Mouse (Mus musculus) heart, postnatal 10 days (tissue): ENCODE measurements around the gene Lrrc4. TPM values are rescaled to one million over a fixed set of nuclear protein-coding genes. Genes with fewer than 3 reads are reported as not detected.
A peak's percentile ranks its signal among the peaks of the same experiment; 100 is the strongest.

Experiments used
- DNase-seq, 2 experiments: peaks; one replicate each; pipeline ENCODE4 v3.0.0; 2021
- intact Hi-C: fragments of 180-260 bp; cut with DNase I; formaldehyde crosslinking; loops from one replicate; pipeline ENCODE4 v1.15.1; 2025
- total RNA-seq, 2 experiments: library from RNA; stranded (reverse); gene quantifications; 2 replicates each; pipeline ENCODE4 v1.2.3; 2021

Lrrc4 gene
- total RNA-seq, 2 experiments from 2014 or later, result 0.42 to 0.43 TPM

DNA sequence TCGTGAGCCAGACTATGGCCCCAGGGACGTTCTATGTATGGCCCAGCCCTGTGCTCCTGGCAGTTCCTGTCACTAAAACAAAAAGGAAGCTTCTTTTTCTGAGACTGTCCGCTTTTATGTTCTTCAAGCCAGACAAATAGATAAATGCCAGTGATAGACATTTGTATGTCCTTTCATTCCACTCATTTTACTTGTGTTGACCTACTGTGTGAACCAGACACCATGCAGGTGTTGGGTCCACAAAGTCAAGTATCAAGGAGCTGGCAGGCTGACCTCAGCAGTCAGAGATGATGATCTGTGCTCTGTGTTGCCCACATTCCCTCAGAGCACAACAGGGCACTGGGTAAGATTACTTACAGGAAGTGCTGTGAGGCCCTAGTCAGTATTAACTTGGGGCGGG is 25.2 kb upstream of the Lrrc4 start:
- intact Hi-C loops, result no loop called here
- DNase-seq, result no peak

DNA sequence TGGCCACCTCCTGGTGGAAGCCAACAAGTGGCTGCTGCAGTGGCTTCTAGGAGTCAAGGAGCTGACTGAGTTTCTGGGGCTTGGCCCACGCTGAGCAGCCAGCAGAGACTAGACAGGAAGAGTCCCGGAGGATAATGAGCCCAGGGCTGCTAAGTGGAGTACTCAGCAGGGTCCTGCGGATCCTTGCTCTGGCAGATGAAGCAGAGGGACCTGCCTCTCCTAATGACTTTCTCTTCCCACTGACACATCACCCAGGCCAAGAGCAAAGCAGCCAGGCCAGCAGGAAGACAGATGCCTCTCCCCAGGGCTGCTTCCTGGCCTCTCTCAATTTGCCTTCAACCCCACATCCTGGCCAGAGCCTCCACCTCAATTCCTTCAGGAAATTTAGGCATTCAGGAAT is 23.9 kb upstream of the Lrrc4 start:
- peak in 1 of 2 experiments; percentile 26 for DNase-seq
- intact Hi-C loops, result no loop called here

DNA sequence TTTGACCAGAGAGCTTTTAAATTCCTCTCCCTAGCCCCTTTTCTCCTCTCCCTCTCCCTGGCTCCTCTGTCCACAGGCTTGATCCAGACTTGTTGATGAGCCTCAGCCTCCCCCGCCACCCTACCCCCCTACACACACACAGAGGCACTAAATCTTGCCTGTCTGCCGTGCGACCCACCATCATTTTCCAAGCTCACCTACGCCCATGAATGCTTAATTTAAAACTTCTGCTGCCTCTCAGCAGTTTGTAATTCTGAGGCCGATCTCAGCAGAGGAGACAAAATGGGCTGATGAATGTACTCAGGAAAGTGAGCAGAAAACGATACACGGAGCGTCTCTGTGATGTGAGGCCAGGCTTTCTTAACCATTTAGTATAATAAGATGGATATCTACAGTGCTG is 23.1 kb upstream of the Lrrc4 start:
- intact Hi-C loops, result no loop called here

DNA sequence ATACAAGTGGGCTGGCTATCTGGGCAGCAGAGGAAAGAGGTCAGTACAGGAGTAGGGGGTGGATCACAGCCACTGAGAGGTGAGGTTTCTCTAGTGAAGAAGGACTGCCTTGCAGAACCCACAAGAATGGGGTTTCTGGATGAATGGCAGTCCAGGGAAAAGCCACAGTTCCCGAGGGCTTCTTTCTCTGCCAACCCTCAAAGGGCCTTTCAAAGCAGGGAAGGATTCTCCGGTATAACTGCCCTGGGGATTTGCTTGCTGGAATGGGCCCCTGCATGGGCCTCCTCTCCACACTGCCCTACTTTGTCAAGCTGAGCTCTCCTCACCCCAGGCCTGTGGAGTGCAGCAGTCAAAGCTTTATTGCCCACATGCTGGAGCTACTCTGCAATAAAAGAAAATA is 22.1 kb upstream of the Lrrc4 start:
- DNase-seq, result no peak
- intact Hi-C loops, result no loop called here

More for the DNA sequence above, 23.1 kb upstream of the Lrrc4 start:
- no peak for DNase-seq

DNA sequence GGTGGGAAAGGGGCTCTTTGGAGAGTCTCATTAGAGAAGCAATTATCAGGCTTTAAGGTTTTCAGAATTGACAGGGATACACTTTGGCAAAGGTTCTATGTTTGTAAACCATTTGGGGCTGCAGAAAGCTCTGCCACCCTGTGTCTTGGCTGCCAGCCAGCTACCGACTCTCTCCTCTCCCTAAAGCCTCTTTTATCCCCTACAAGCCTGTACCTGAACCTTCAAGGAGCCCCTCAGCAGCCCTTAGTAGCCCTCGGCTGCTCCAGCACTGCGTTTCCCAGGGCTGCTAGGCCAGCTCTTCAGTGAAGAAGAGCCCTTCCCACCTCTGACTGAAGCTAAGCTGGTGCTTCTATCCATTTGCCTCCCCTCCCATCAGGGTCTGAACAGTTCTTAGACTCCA is 21.6 kb upstream of the Lrrc4 start:
- no peak for DNase-seq
- intact Hi-C loops, result no loop called here

DNA sequence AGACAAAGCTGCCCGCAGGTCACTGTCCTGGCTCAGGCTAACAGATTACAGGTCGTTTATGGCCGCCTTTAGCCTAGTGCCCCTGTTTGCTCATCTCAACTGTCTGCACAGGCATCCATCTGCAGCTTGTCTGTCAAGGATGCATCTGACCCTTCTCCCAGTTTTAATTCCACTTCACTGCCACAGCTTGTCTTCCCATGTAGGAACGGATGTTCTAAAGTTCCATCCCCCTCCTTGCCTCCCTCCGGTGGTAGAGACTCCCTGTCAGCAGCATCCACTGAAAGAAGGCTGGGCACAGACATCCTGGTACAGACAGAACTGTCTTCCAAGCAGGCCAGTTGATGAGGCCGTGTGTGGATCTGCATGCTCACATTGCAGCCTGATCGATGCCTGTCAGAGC is 20.8 kb upstream of the Lrrc4 start:
- no peak for DNase-seq
- intact Hi-C loops, result no loop called here

DNA sequence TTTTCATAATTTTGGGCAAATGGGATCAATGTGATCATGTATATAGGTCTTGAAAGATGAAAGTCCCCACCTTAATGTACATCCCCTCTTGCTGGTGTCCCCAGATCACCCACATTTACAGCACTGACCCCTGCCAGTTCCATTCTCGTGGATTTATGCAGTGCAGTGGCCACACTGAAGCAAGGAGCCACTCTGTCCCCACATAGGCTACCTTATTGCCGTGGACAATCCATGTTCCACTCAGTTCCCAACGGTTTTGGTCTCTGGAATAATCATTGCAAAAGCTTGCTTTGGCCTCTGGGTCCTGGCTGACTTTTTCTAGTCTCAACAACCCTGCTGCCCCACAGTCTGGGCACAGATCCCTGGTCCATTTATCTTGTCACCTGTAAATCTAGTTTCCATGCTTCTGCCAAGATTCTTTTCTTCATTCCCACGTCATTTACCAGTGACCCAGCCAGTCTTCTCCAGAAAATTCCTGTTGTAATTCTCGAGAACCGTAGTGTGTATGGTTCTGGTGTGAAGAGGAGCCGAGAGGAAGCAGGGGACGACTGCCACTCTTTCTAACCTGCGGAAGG is 18.9 kb upstream of the Lrrc4 start:
- intact Hi-C loops, result no loop called here
- no peak for DNase-seq

DNA sequence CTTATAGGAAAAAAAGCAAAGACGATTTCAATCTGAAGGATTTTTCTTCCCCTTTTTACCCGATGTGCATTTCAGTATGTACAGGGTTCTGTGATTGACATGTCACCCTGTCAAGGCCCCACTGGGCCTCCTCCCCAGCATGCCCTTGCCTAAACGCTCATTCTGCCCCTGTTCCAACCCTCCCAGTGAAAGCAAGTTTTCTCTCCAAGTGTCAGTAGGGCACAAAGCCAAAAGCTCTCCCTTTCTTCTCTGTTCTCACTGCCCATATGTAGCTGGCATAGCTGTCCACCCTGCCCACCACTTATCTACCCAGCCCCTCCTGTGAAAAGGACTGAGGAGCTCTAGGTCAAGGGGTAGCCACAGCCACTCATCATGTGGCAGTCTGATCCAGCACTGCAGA is 17.8 kb upstream of the Lrrc4 start:
- no peak for DNase-seq
- intact Hi-C loops, result no loop called here

DNA sequence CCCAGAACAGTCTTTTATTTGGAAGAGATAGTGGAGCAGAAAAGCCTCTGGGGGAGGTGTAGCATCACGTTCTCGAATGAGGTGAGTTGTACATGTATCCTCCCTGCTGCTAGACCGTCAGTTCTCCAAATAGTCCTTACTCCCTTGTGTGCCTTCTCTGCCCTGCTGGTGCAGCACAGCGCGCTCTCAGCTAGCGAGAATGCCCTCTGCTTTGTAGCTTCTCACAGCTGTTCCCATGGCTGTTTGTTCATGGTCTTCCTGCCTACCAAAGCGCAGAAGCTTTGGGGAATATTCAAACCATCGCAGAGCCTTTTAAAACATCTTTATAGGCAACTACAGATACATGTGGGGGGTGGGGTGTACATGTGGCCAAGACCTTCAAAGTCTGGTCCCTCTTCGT is 17.3 kb upstream of the Lrrc4 start:
- intact Hi-C loops, result no loop called here
- no peak for DNase-seq

DNA sequence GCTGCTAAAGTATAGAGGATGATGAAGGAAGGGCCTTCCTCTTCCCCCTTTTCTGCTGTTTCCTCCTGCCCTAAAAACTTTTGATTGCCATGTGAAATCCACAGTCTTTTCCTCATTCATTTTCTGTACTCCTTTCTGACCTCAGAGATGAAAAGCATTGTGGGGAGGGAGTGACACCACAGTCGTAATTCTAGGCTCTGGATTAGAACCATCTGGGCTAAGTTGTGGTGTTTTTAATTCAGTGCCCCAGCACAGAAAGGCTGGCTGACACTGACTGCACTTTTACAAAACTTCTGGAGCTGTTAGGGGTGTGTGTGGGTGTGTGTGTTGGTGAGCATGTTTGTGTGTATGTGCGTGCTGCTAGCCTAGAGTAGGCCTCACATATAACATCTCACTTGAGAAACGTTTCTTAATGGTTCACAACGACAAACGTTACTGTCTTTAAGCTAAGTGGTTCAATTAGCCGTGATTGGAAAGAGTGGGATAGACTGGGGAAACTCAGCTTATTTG is 16.8 kb upstream of the Lrrc4 start:
- intact Hi-C loops, result no loop called here
- no peak for DNase-seq

DNA sequence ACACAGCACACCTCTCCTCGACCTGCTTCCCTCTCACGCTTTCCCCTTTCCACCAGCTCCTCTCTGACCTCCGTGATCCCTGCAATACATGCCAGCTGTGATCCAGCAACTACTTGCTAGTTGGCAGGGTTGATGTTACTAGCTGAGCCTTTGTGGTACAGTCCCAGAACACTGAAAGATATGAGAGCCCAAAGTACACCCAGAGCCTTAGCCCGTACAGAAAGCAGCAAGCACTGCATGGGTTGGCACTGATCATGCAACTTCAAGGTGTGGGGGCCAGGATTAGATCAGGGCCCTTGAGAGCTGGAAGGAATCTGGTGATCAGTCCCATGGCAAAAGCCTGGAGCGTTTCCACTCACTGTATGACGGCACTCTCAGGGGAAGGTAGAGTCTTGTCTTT is 16.1 kb upstream of the Lrrc4 start:
- no peak for DNase-seq
- intact Hi-C loops, result no loop called here

DNA sequence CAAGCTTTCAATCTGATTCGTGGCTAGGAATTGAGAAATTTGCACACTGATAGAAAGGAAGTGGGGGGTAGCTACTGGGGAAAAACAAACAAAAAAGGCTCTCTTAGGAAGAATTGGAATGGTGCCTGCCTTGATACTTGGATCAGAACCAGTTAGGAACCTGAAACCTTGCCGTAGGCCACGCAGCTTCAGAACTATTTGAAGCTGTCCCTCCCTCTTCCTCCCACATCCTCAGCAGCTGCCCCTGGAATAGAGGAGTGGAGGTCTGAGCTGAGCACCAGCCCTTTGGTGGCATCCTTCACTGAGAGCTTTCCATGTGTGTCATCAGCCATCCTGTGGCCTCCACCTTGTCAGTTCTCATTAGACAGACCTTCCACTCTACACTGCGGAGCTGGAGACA is 14.1 kb upstream of the Lrrc4 start:
- intact Hi-C loops, result no loop called here

DNA sequence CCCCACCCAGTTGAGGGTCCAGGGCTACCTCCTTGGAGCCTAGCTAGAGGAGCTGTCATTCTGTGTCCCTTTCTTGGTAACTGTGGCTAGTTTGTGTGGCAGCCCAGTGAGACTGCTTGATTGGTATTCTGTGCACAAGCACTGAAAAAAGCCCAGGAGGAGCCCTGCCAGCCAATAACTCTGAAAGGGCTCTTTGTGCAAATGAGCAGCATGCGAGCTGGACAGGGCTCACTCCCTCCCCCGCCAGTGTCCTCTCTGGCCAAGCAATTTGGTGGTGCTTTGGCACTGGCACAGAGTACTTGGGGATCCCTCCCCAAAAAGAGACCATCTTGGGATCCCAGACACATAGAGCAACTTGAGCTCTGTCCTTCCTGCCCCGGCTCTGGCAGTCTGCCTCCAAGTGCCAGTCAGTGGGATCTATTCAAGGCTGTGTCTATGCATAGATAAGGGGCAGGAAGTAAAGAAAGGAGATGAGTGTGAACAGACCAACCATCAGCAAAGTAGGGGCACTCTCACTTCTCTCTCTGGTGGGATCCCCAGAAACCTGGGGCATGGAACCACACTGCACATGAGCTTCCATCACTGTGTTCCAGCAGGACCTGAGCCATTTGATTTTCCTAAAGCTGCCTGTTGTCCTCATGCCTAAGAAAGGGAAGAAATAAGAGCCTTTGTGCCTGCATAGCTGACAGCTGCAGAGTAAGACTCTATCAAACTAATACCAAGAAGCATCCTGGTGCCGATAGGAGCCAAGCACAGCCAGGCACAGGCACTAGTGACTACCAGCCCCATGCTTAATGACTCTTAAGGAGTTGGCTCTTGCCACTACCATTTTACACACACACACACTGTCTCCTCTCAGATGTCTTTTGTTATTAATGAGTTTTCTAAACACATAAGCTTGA is 11.1 kb upstream of the Lrrc4 start:
- DNase-seq, result no peak
- intact Hi-C loops, result no loop called here

More for the DNA sequence above, 14.1 kb upstream of the Lrrc4 start:
- no peak for DNase-seq

DNA sequence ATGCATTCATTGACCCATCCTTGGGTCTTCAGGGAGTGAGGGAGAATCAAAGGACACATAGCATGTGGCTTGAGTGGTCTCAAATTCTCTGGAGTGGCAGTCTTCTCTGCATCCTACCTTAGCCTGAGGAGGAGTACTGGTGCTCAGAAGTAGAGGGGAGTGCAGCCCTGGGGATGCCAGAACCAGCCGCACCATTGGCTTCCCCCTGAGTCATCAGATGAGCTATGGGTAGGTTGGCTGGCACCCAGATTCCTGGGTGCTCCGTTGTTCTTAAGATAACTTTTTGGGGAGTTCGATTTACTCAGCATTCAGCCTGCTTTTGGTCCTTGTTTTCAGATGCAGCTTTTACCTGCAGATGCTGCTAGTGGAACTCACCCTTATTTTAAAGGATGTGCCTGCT is 10.0 kb upstream of the Lrrc4 start:
- no peak for DNase-seq
- intact Hi-C loops, result no loop called here

DNA sequence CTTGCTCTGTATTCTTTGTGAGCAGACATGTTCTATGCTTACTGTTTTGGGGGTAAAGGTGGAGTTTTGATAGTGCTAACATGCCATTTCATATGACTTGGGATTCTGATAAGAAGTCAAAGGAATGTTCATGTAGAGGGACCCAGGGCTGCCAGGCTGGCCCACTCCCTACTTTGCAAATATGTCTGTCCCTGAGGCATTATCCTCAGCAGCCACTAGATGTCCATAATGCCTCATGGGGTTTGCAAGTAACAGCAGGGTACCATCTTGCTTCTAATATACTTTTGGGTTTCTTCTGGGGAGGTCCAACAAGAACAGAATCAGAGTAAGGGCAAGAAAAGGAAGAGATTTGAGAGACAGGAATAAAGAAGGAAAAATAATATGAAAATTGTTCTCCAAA is 5.1 kb upstream of the Lrrc4 start:
- no peak for DNase-seq
- intact Hi-C loops, result loop anchor here (5.0 to 10.0 kb wide), 2 partner anchors 186 to 302 kb away; no protein-coding TSS in a partner anchor

DNA sequence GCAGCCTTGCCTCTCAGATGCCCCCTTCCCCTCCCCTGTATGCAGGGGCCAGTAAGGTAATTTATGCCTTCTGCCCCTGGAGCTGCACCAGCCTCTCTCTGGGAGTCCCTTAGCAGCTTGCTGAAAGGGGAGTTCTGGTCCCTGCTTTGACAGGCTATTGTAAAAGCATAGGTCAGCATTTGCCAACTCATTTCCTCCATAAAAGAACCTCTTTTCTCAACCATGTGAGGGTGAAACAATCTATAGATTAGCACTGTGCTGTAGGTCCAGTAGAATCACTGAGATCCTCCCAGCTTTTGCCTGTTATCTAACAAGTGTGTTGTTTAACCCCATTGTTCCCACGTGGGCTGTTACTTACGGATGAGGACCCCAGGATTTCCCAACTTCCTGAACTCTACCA is 2.5 kb upstream of the Lrrc4 start:
- intact Hi-C loops, result loop anchor here (5.0 to 10.0 kb wide), 2 partner anchors 247 to 299 kb away; no protein-coding TSS in a partner anchor

DNA sequence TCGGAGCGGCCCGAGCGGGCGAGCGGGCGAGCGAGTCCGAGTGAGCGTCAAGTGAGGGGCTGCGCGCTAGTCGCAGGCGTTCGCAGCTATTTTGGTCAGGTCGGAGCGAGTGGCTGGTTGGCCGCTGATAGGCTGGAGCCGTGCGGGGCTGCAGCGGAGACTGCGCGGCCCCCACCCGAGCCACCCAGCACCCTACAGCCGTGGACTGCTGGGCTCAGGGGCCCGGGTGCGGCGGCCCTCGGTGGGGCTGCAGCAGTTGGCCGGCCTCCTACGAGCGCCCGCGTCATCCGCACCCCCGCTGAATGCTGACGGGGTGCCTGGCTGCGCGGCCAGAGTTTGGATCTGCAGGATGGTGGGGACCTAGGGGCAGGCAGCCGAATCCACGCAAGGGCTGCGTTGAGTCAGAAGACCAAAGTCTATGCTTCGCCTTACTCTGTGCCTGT is 1.9 kb upstream of the Lrrc4 start:
- intact Hi-C loops, result loop anchor here (5.0 to 10.0 kb wide), 2 partner anchors 246 to 299 kb away; no protein-coding TSS in a partner anchor
- peak; percentile 56 to 60 for DNase-seq

More for the DNA sequence above, 2.5 kb upstream of the Lrrc4 start:
- no peak for DNase-seq

DNA sequence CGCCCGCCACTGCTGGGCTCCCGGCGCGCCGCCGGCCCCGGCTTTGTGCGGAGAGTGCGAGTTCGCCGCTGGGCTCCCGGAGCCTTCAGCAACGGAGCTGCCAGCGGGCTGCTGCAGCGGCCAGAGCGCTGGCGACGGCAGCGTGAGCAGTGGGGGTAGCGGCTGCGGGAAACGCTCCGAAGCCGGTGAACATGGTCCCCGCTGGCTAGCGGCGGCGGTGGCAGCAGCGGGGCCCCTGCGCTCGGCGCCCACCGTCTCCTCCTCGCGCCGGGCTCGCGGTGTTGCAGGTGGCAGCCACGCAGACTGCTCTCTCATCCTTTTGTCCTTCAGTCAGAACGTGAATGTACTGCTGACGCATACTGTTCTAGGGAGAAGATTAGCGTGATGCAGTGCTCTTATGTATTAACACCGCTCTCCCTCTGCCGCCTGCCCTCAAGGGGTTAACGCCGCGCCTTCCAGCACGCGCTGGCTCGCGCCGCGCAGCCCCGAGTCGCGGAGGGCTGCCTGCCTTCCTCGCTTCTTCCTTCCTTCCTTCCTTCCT is 1.3 kb upstream of the Lrrc4 start:
- DNase-seq, result peak in 1 of 2 experiments; percentile 54
- intact Hi-C loops, result loop anchor here (5.0 to 10.0 kb wide), 2 partner anchors 246 to 298 kb away; no protein-coding TSS in a partner anchor

DNA sequence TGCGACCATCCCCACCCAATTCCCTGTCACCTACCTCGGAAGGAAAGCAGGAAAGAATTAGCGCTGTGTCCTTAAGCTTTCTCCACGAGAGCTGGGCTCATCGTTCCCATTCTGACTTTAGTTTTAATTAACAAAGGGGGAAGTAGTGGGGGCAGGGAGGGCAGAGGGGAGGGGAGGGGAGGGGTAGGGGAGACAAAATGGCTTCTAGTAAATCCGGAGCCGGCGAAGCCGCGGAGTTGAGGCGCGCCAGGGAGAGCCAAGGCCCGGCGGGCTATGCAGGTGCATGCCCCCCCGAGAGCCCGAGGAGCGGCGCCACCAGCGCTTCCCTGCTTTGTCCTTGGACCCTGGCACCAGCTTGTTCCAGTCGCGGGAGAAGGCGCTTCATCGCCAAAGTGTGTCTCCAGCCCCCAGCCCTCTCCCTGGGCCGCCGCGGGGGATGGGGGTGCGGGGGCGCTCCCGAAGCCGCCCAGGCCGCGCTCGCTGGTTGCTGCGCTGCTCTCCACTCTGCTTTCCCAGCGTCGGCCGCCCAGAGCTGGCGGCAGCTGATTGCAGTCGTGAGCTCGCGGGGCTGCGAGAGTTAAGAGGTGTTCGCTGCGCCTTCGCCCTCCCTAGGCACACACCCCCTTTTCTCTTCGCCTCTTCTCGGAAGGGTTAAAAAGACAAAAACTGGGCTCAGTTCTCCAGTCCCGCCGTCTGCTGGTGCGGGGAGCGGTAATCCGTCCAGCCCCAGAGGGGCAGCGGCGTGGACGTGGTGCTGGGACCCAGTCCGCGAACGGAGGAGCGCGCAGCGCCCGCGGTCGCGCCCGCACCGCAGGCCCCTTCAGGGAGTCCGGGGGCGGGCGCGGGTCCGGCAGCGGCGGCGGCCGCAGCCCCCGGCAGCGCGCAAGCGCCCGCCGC is 555 bp upstream of the Lrrc4 start:
- intact Hi-C loops, result loop anchor here (5.0 to 10.0 kb wide), 2 partner anchors 245 to 297 kb away; no protein-coding TSS in a partner anchor
- peak; percentile 52 to 54 for DNase-seq

DNA sequence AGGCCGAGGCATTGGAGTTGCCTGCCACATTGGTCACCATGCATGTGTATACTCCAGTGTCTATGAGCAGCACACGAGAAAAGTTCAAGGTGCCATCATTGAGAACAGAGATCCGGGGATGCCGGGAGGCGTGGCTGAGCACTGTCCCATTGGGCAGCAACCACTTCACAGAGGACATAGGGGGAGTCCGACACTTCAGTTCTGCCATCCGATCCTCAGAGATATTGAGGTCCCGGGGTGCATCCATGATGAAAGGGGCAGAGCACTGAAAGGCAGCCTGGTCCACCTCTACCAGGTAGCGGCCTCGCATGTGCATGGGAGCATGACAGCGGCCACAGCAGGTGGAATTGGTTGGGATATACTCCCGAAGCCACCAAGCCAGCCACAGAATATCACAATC is 1.2 kb downstream of the Lrrc4 start:
- no peak for DNase-seq
- intact Hi-C loops, result loop anchor here (5.0 to 10.0 kb wide), 2 partner anchors 243 to 296 kb away; no protein-coding TSS in a partner anchor
